Mouse (Mus musculus): ENCODE results near the gene Brms1. TPM values are rescaled to one million over a fixed set of nuclear protein-coding genes. Genes with fewer than 3 reads are reported as not detected.
A peak's percentile ranks its signal among the peaks of the same experiment; 100 is the strongest.

Brms1 gene
- polyA plus RNA-seq, 1 experiment, result 68.0 TPM

GRCm38 (mm10) chr19:5052853-5053252, 11.7 kb downstream of the Brms1 start:
- no peaks in the 10 kb centered on the region for H3K4me1 ChIP-seq (ENCODE audit: control insufficient read depth, insufficient read depth, low read length)
- WGBS, result 77% methylated on average over 17 of the region's 17 CpGs
- TF ChIP-seq CTCF (IDR thresholded peaks at IDR 0.05; ENCODE audit: control insufficient read depth, insufficient read depth, low read length), result no peak
- no peak for TF ChIP-seq POLR2A (IDR thresholded peaks at IDR 0.05; ENCODE audit: borderline replicate concordance, control insufficient read depth, low read depth, low read length)
- no peak overlapping the region for H3K4me3 ChIP-seq (replicated peaks; ENCODE audit: control insufficient read depth, low read depth, low read length)
- no peak overlapping the region for H3K27ac ChIP-seq (ENCODE audit: control insufficient read depth, insufficient read depth, low read depth, low read length, poor library complexity)

GRCm38 (mm10) chr19:5053909-5054308, 12.8 kb downstream of the Brms1 start:
- no peak overlapping the region for H3K4me3 ChIP-seq (replicated peaks; ENCODE audit: control insufficient read depth, low read depth, low read length)
- H3K4me1 ChIP-seq (ENCODE audit: control insufficient read depth, insufficient read depth, low read length), result no peaks in the 10 kb centered on the region
- 39% methylated on average over 9 of the region's 9 CpGs for WGBS
- H3K27ac ChIP-seq (ENCODE audit: control insufficient read depth, insufficient read depth, low read depth, low read length, poor library complexity), result no peak overlapping the region
- TF ChIP-seq CTCF (IDR thresholded peaks at IDR 0.05; ENCODE audit: control insufficient read depth, insufficient read depth, low read length), result peak; percentile 63; the same call in 1 of the 2 replicates
- TF ChIP-seq POLR2A (IDR thresholded peaks at IDR 0.05; ENCODE audit: borderline replicate concordance, control insufficient read depth, low read depth, low read length), result no peak

DNA sequence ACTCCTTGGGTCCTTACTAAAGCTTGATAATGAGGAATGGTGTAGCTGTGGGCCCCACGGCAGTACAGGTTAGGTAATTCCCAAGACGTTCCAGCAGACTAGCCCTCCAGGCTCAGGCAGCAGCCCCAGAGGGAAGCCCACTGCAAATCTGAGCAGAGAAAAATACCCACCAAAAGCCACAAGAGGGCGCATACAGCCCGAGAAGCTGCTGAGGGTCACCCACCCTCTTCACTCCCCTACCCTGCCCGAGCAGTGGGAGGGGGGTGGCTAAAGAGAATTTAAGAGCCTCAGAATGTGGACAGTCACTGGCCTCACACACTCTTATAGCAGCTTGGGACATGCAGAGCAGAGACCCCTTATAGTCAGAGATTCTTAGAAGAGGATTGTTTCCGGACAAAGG, 15.1 kb downstream of the Brms1 start:
- WGBS, result 15% methylated on average over 6 of the region's 6 CpGs
- Histone ChIP-seq H3K4me3 (replicated peaks; ENCODE audit: control insufficient read depth, low read depth, low read length) (no peak overlapping the region), H3K4me1 (ENCODE audit: control insufficient read depth, insufficient read depth, low read length) (no peaks in the 10 kb centered on the region), H3K27ac (ENCODE audit: control insufficient read depth, insufficient read depth, low read depth, low read length, poor library complexity) (no peak overlapping the region)
- TF ChIP-seq POLR2A (IDR thresholded peaks at IDR 0.05; ENCODE audit: borderline replicate concordance, control insufficient read depth, low read depth, low read length), result no peak
- peak; percentile 48 for TF ChIP-seq CTCF (IDR thresholded peaks at IDR 0.05; ENCODE audit: control insufficient read depth, insufficient read depth, low read length)

DNA sequence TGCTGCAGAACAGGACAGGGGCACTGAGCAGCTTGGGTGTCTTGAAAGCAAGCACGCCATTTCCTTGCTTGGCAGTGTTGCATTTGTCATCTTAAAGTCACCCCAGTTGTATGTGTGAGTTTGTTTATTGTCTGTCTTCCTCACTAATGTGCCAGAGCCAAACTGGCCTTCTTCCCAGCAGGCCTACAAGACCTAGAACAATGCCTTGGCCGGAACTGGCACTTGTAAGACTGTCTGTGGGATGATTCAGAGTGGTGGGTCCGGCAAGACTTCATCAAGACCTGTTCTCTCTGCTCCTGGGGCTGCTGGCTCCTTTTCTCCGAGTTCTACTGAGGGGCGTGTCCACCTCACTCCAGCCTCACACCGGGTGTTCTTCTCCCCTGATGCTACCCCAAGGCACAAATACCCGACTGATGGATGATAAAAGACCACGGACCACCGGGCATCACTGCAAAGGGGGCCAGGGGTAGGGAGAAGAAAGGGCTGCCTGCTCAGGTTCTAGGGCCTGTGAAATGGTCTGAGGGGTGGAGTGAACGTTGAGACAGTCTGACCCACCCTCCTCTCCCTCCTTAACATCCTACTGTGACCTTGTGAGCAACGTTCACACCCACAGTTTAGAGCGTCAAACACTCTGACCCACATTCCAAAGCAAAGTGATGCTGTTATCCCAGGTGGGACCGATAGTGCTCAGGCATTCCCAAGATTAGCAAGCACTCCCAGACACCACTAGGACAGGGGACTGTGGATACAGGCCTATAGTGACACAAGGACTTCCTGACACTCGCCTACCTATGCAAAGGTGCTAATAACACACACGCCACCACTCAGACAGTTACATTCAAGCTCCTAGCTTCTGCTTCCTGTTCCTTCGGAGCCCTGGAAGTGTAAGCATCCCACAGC, 17.0 kb downstream of the Brms1 start:
- Histone ChIP-seq H3K4me1 (ENCODE audit: control insufficient read depth, insufficient read depth, low read length) (no peaks in the 10 kb centered on the region), H3K4me3 (replicated peaks; ENCODE audit: control insufficient read depth, low read depth, low read length) (no peak overlapping the region), H3K27ac (ENCODE audit: control insufficient read depth, insufficient read depth, low read depth, low read length, poor library complexity) (no peak overlapping the region)
- 67% methylated on average over 16 of the region's 16 CpGs for WGBS
- TF ChIP-seq POLR2A (IDR thresholded peaks at IDR 0.05; ENCODE audit: borderline replicate concordance, control insufficient read depth, low read depth, low read length) (no peak), CTCF (IDR thresholded peaks at IDR 0.05; ENCODE audit: control insufficient read depth, insufficient read depth, low read length) (no peak)

DNA sequence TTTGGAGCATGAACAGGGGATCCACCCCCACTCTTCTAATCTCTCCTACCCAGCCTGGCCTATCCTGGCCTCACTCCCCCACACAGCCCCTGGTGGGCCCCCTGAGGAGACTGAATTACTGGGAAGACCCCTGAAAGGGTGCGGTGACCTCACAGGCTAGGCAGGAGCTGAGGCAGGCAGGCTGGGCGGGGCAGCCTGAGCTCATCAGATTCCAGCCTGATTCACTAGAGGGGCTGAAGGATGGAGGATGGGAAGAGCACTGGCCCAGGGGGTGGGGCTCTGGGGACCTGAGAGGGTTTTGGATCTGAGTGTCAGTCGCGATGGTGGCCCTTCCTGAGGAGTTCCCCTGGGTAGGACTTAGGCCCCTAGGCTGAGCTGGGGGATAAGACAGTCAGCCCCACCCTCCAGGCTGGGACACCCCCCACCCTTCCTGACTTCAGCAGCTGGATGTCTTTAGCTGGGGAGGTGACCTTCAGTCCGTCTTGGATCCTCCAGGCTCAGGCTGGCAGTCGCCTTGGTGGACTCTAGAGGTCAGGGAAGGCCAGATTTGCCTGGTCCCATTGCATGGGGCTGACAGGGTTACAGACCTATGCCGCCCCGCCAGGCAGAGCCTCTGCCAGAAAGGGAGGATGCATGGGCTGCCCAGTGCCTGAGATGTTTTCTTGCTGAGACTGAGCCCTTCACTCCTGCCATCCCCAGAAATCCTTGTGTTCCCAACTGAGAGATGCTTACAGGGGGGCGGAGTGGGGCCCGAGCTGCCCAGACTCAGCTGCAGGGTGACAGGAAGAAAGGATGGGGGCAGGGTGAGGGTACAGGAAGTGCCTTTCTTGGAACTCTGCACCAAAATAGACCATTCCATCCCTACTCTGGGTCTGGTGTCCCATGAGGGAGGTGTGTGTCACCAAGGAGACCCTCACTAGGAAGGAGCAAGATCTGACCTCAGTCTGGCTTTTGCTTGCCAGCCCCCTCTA, 17.9 kb downstream of the Brms1 start:
- TF ChIP-seq CTCF (IDR thresholded peaks at IDR 0.05; ENCODE audit: control insufficient read depth, insufficient read depth, low read length) (no peak), POLR2A (IDR thresholded peaks at IDR 0.05; ENCODE audit: borderline replicate concordance, control insufficient read depth, low read depth, low read length) (no peak)
- 49% methylated on average over 10 of the region's 10 CpGs for WGBS
- H3K4me3 ChIP-seq (replicated peaks; ENCODE audit: control insufficient read depth, low read depth, low read length), result no peak overlapping the region
- H3K4me1 ChIP-seq (ENCODE audit: control insufficient read depth, insufficient read depth, low read length), result no peaks in the 10 kb centered on the region
- no peak overlapping the region for H3K27ac ChIP-seq (ENCODE audit: control insufficient read depth, insufficient read depth, low read depth, low read length, poor library complexity)

GRCm38 (mm10) chr19:5060365-5061330, 19.5 kb downstream of the Brms1 start:
- WGBS, result 67% methylated on average over 5 of the region's 5 CpGs
- Histone ChIP-seq H3K27ac (ENCODE audit: control insufficient read depth, insufficient read depth, low read depth, low read length, poor library complexity) (no peak overlapping the region), H3K4me1 (ENCODE audit: control insufficient read depth, insufficient read depth, low read length) (no peaks in the 10 kb centered on the region), H3K4me3 (replicated peaks; ENCODE audit: control insufficient read depth, low read depth, low read length) (no peak overlapping the region)
- TF ChIP-seq CTCF (IDR thresholded peaks at IDR 0.05; ENCODE audit: control insufficient read depth, insufficient read depth, low read length), result no peak
- no peak for TF ChIP-seq POLR2A (IDR thresholded peaks at IDR 0.05; ENCODE audit: borderline replicate concordance, control insufficient read depth, low read depth, low read length)

DNA sequence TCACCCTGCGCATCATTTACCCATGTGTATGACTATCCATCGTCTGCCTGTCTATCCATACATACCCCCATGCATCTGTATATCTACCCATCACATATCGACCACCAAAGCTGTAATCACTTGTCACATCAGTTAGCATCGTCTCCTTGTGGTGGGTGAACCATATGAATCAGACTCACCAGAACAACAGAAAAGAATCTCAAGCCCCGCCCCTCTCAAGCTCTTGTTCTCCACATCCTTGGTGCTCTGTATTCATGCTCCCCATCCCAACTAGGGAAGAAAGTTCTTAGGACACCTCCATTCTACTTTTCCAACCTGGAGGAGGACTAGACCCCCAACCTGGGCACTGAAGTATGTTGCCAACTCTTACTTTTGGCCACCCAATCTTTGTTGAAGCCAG, 20.9 kb downstream of the Brms1 start:
- TF ChIP-seq POLR2A (IDR thresholded peaks at IDR 0.05; ENCODE audit: borderline replicate concordance, control insufficient read depth, low read depth, low read length) (no peak), CTCF (IDR thresholded peaks at IDR 0.05; ENCODE audit: control insufficient read depth, insufficient read depth, low read length) (no peak)
- Histone ChIP-seq H3K27ac (ENCODE audit: control insufficient read depth, insufficient read depth, low read depth, low read length, poor library complexity) (no peak overlapping the region), H3K4me1 (ENCODE audit: control insufficient read depth, insufficient read depth, low read length) (no peaks in the 10 kb centered on the region), H3K4me3 (replicated peaks; ENCODE audit: control insufficient read depth, low read depth, low read length) (no peak overlapping the region)
- 74% methylated on average over 5 of the region's 5 CpGs for WGBS
